Mouse (Mus musculus): Measurements from ENCODE around the gene Hamp2.
"Not testable (repeated sequence)": the region's sequence is repeated elsewhere in the genome, so short reads cannot be mapped to it uniquely, and the experiment has no call there.

Gene Hamp2

DNA sequence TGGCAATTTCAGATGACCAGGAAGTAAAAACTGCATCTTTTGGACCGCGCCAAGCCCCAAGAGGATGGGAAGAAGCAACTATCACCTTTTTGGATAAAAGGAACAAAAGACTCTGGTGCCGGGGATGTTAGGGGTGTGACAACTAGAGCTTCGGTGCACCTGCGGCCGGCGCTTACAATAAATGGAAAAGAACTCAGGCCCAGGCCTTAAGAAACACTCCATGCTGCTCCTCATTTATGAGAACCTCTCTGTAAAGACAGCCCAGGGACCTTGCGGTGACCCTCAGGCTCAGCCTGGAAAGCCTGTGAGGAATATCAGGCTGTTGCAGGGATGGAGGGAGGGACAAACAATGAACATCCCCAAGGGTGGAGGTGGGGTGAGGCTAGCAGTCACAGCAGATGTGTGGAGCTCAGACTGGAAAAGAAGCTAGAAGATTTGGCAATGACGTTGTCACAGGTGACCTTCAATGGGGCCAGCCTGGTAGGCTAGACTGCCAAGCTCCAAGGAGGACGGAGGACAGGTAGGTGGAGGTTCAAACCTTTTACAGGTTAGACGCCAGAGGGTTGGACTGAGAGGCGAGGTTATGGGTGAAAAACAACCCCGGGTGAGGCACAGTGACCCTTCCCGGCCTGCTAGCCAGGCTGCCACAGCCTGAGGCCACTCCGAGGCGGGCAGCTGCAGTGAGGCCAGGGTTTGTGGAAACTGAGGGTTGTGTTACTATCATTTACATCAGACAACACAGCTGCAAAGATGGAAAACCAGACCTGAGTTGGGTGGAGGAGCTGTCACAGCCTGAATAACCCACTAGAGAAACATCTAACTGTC, 28.2 kb upstream of the Hamp2 start:
- DNase-seq, result no peak

DNA sequence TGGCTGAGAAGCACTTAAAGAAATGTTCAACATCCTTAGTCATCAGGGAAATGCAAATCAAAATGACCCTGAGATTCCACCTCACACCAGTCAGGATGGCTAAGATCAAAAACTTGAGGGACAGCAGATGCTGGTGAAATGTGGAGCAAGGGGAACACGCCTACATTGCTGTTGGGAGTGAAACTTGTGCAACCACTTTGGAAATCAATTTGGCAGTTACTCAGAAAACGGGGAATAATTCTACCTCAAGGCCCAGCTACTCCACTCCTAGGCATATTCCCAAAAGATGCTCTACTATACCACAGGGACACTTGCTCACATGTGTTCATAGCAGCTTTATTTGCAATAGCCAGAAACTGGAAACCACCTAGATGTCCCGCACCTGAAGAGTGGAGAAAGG, 25.4 kb upstream of the Hamp2 start:
- not testable (repeated sequence) for DNase-seq

DNA sequence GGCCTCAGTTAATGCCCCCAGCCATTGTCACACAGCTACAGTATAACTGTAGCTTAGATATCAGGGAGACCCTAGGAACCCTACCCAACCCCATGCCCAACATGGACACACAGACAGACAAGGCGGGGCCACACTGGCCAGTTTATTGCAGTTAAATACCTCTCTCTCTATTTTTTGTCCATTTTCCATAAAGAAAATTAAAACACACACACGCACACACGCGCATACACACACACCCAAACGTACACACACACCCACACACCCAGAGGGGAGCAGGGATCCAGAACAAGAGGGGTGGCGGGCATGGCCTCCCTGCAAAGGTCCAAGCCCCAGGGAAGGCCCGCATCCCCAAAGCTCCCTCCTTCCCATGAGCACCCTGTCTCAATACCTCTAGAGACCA, 21.4 kb upstream of the Hamp2 start:
- DNase-seq, result no peak

DNA sequence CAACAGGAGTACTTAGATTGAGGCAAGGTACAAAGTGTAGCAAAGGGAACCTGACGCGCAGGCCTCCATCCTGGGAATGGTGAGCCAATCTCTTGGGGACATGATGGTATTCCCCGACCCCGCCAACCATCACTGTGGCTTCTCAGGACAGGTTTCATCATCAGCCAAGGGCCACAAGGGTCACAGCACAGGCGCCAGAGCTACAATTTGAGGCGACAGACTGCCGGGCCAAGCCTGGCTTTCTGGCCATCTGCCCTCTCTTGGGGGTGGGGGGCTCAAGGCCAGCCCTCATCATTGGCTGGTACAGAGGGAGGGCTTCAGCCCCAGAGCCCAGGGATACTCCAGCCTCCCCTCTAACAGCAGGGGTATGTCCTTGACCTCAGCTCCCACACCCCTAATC, 21.0 kb upstream of the Hamp2 start:
- not testable (repeated sequence) for DNase-seq

DNA sequence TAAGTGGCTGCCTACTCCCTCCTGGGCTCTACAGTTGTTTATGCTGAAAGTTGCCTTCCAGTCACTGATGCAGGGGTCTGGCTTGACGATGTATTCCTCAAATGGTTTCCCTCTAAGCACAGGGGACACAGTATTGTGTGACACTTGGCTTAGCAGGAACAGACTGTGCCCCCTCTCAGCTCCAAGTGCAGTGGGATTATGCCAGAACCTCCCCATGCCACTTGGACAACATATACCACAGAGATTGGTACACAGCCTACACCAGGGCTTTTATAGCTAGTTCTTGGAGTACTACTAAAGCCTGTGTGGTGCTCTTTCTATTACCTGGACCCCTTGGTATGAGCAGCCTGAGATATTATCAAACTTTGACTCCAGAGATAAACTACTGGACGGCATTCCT, 20.2 kb upstream of the Hamp2 start:
- not testable (repeated sequence) for DNase-seq

DNA sequence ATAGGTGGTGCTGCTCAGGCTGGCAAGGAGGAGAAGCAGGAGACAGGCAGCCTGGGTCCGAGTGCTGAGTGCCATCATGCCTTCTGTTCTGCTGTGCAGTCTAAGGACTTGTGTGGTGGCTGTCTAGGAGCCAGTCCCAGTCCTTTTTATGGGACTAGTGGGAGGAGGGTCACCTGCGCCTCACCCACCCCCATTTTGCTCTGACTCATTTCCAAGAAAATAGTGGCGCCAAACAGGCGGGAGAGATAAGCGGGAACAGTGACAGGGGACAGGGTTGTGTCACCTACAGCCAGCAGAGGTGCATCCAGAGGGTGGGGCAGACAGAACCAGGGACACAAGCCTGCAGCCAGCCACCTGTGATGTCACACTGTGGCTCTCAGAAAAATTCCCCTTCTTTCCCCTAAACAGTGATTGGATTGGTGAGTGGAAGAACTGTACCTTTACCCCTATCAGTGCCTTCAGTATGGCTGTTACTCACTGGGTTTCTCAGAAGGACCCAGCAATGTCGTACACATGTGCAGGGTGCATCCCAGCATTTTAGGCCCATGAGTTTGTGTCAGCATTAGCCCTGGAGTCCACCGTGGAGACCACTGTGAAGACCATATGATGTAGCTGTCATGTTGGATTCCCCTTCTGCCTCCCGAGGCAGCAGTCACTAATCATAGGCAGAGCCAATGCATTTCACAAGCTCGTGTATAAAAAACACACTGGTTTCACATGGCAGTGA, 19.6 kb upstream of the Hamp2 start, which contains the start of gene Hamp:
Gene Hamp (minus strand): TSS at position 124 of the 727 bp plus-strand sequence.
- DNase-seq, result no peak

DNA sequence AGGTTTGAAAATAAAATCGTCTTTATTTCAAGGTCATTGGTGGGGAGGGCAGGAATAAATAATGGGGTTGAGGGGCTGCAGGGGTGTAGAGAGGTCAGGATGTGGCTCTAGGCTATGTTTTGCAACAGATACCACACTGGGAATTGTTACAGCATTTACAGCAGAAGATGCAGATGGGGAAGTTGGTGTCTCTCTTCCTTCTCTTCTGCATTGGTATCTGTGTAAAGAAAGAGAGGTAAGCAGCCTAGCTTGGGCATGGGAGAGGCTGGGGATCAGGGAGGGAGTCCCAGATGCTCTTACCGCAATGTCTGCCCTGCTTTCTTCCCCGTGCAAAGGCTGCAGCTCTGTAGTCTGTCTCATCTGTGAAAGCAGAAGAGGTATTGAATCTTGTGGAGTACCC, 17.9 kb upstream of the Hamp2 start:
- not testable (repeated sequence) for DNase-seq

DNA sequence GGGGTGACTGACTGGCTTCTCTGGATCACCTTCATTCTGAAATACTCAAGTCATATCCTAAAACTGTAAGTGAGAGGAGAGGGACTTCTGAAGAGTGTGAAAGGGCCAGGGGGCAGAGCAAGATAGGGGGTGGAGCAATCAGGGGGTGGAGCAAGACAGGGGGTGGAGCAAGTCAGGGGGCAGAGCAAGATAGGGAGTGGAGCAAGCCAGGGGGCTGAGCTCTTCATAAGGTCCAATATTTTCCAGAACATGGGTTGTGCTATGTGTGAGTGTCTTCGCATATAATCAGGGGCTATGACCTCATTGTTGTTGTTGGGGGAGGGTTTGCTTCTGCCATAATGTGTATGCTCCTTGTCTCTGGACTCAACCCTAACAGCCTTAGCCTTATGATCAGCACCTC, 15.6 kb upstream of the Hamp2 start:
- not testable (repeated sequence) for DNase-seq

DNA sequence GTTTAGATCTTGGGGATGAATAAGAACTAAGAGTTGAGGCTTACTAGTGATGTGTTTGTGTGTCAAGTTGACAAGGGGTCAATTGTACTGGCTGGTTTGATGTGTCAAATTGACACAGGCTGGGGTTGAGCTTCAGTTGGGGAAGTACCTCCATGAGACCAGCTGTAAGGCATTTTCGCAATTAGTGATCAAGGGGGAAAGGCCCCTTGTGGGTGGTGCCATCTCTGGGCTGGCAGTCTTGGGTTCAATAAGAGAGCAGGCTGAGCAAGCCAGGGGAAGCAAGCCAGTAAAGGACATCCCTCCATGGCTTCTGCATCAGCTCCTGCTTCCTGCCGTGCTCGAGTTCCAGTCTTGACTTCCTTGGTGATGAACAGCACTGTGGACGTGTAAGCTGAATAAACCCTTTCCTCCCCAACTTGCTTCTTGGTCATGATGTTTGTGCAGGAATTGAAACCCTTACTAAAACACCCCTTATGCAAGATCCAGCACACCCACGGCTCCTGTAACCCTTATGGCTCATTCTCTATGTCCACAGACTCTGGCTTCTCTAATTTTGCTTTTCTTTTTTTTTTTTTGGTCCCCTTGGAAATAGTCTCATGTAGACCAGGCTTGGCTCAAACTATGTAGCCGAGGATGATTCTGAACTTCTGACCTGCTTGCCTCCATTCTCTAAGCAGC, 11.1 kb upstream of the Hamp2 start:
- DNase-seq, result not testable (repeated sequence)

DNA sequence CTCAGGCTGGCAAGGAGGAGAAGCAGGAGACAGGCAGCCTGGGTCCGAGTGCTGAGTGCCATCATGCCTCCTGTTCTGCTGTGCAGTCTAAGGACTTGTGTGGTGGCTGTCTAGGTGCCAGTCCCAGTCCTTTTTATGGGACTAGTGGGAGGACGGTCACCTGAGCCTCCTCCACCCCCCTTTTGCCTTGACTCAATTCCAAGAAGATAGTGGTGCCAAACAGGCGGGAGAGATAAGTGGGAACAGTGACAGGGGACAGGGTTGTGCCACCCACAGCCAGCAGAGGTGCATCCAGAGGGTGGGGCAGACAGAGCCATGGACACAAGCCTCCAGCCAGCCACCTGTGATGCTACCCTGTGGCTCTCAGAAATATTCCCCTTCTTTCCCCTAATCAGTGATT, 410 bp downstream of the Hamp2 start:
- no peak for DNase-seq

DNA sequence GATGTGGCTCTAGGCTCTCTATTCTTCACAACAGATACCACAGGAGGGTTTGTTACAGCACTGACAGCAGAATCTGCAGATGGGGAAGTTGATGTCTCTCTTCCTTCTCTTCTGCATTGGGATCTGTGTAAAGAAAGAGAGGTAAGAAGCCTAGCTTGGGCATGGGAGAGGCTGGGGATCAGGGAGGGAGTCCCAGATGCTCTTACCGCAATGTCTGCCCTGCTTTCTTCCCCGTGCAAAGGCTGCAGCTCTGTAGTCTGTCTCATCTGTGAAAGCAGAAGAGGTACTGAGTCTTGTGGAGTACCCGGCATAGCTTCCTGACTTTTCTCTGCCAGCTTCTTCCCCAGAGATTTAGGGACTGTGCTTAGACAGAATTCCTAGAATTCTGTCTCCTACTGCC, 2.0 kb downstream of the Hamp2 start:
- not testable (repeated sequence) for DNase-seq

DNA sequence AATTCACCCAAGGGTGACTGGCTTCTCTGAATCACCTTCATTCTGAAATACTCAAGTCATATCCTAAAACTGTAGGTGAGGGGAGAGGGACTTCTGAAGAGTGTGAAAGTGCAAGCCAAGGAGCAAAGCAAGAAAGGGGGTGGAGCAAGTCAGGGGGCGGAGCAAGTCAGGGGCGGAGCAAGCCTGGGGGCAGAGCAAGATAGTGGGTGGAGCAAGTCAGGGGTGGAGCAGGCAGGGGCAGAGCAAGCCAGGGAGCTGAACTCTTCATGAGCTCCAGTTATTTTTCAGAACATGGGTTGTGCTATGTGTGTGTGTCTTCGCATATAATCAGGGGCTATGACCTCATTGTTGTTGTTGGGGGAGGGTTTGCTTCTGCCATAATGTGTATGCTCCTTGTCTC, 4.3 kb downstream of the Hamp2 start:
- DNase-seq, result peak; percentile 35

DNA sequence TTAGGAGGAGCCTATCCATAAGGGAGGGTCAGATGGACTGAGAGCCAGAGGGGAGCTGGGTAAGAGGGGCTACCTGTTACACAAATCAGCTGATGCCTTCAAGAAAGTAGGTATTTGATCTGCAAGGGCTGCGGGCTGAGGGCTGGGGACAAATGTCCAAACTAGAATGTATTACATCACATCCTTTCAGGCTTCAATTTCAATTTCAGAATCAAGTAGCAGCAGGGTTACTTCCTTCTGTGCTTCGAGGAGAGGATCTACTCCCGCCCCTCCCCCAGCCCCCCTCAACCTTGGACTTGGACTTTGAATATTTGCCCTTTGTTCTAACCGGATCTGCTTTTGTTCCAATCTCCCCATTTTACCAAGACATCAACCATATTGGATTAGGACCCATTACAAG, 7.3 kb downstream of the Hamp2 start:
- no peak for DNase-seq

DNA sequence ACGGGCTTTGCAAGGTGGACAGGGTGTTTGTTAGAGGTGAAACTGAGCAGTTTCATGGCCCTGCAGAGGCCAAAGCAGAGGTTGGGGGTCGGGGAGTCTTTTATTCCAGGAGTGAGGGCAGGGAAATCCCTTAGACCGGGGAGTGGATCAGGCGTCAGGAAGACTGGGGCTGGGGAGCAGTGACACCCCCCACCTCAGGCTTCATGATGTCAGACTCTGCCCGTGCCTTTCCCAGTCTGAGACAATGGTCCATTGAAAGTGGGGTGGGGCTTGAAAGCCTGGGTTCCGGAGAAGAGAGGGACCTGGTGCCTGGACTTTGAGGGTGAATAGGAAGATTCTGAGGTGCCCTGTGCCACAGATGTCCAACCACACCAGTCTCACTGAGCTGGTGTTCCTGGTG, 7.8 kb downstream of the Hamp2 start:
- DNase-seq, result no peak

DNA sequence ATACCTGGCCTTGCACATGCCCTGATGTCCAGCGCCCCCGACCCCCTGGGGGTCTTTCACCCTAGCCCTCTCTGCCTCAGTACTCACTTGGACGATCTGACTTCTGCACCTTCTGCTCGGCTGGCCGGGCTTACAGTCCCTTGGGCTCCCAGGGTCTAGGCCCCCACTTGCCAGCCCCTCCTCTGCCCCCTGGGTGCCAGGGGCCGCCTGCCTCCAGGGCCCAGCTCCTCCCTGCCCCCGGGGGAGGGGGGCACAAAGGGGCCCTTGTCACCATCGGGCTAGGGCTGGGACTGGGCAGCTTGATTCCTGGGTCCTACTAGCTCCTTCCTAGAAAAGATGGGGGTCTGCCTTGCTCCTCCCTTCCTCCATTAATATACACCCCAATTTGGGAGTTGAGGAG, 9.7 kb downstream of the Hamp2 start, which contains the start of gene Mag:
Gene Mag (minus strand): TSS at position 142 of the 400 bp plus-strand sequence.
- DNase-seq, result no peak

DNA sequence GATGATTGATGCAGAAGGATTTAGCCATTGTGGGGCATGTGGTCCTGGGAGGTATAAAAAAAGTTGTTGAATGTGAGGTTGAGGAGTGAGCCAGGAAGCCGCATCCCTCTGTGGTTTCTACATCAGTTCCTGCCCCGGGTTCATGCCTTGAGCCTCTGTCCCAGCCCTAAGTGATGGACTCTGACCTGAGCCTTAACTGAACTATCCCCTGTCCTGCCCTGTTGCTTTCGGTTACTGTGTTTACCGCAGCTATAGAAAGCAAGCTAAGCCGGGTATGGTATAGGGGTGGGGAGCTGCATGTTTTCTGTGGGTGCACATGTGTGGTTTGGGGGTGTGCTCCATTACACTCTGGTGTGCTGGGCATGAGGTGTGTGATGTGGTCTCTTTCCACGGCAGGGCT, 14.7 kb downstream of the Hamp2 start:
- DNase-seq, result no peak

DNA sequence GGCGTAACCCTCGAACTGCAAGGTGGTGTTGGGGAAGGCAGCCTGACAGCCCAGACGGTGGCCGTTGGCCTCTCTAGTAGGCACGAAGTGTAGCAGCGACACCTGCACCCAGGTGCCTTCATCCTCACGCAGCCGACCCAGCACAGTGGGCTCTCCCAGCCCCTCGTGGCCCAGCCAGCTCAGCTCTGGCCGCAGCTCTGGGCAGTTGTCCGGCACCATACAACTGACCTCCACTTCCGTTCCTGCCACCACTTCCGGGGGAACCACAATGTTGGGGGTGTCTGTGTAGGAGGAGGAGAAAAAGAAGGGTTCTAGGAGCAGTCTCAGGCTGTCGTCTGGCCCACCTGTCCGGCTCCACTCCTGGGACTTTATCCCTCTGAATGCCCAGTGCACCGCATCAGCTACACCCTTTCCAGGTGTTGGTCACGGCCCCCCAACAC, 15.5 kb downstream of the Hamp2 start:
- no peak for DNase-seq

DNA sequence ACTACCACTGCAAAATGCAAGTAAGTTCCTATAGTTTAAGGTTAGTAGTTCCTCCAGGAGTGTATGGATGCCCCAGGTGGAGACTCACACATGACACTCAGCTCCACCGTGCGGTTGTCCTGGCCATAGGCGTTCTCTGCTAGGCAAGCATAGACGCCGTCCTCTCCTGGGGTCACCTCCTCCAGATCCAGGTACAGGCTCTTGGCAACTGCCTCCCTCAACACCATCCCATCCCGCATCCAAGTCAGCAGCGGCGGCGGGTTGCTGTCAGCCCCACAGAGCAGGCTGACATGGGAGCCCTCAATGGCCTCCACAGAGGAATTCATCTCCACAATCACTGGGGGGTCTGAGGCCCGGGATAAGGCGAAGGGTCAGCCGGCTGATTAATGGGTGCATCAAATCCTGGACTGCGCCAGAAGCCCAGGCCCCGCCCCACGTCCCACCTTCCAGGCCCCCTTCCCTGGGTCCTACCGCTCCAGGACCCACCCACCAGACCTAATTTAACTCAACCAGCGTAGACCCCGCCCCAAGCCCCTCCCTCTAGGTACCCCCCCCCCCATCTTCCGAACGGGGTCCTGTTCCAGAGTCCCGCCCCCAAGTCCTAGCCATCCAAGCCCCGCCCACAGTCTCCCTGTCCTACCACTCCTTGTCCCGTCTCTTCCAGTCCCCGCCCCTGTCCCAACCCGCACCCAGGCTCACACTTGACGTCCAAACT, 16.0 kb downstream of the Hamp2 start:
- no peak for DNase-seq

DNA sequence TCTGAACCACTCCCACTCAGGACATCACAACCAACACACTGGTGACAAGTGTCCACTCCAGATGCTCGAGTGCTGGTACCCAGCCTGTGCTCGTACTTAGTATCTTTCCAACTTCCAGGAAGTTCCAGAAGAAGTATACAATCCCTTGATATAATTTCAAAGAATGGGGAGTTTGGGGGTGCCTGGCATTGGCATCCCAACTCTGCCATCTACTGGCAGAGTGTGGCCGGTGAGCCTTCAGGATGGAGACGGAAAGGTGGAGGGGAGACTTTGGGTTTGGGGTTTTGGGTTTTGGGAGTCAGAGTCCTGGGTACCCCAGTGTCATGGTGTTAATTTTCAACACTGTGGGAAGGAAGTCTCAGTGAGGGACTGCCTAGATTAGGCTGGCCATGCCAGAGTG, 20.4 kb downstream of the Hamp2 start:
- DNase-seq, result peak; percentile 15

DNA sequence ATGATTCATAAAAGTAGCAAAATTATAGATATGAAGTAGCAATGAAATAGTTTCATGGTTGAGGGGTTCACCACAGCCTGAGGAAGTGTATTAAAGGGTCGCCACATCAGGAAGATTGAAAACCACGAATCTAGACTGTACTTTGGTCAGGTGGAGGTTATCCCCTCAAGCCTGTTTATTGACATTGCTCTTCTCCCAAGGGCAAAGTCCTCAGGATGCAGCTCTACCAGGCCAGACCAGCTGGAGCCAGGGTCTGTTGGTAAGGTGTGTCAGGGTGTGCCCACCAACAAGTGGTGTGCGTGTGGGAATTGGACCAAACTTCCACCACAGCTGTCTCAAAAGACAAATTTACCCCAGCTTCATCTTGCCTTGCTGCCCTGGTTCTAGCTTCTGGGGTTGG, 29.3 kb downstream of the Hamp2 start:
- DNase-seq, result no peak

DNA sequence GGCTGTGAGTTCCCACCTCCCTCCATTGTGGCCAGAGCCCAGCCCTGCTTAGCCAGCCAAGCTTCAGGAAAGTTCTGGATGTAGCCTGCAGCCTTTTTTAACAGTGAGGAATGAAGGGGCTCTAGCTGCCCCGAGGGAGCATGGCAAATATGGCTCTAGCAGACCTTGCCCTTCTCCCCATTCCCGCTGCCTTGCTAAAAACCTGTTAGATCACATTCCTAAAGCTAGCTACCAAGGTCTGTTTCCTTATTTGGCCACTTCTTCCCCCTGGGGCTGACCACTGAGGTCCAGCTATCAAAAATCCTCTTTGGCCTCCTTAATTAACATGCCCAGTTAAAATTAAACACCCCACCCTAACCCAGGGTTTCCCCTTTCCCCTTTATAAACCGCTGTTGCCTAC, 32.0 kb downstream of the Hamp2 start:
- no peak for DNase-seq

DNA sequence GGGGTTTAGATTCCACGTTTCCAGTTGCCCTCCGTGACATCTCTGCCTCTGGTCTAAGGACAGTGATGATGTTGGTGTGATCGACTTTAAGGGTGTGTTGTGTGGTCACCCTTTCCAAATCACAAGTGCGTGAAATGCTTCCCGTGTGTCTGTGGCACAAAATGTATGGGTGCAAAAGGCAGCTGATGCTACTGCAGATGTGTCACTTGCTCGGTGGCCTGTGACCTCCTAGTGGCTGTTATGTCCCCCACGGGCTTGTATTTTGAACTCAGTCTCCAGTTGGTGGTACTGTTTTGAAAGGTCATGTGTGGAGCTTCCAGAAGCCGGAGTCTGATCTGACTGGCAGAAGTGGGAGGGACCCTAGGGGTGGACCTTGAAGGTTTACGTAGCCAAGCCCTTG, 32.7 kb downstream of the Hamp2 start:
- DNase-seq, result no peak

DNA sequence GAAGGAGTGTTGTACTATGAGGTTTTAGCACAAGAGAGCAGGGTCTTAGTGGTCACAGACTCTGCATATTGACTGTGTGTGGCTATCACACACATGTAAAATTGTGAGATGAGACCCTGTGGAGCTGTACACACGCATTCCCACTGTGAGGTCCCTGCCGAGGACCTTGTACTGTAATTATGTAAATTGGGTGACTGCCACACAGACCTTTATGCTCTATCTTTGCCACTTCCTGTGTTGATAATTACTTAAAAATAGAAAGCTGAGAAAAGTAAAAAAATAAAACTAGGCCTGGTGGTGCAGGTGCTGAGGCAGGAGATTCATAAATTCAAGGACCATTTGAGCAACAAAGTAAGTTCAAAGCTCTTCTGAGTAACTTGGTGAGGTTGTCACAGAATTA, 33.8 kb downstream of the Hamp2 start:
- DNase-seq, result no peak
